Comparison of ENCODE assay signal across 21 mouse cellular contexts in the genomic region with DNA sequence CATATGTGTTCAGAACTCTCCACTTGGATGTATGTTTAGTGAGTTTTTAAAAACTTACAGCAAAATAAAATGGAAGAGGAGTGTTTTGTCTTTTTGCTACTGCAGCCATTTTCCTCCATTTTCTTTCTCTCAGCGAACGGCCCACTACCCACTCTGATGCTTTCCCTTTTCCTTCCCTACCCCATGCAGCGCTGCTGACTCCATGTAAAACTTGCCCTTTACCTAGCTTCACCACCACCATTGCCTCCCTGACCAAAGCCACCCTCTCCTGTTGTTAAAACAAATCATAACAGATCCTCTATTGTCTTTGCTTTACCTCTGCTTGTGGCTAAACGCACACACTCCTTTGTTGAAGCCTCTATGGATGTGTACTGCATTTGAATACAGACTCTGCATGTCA. TPM values are rescaled to one million over a fixed set of nuclear protein-coding genes. Genes with fewer than 3 reads are reported as not detected.
A peak's percentile ranks its signal among the peaks of the same experiment; 100 is the strongest.
DNase-seq lines count a peak whose midpoint lies in the region; TF ChIP-seq lines count a peak whose summit lies in the region.
"Had no signal": no experiment of that assay in that cellular context is flagged by ENCODE, and none has a peak within 500 bp of the region (broad histone marks: within the 10 kb centered on the region; RNA-seq: fewer than 3 reads in every experiment).

No protein-coding gene starts in this region.

- H3K27me3 ChIP-seq in ES-Bruce4 (ENCODE audit: control insufficient read depth, insufficient read depth, low read length, poor library complexity, severe bottlenecking): no peaks in the 10 kb centered on the region
- H3K27me3 ChIP-seq: CH12.LX, Patski had no signal

- no peak overlapping the region for H3K9ac ChIP-seq in ES-Bruce4 (ENCODE audit: low read depth, poor library complexity, severe bottlenecking)

- H3K9me3 ChIP-seq in ES-Bruce4 (replicated peaks; ENCODE audit: control insufficient read depth, insufficient read depth, low read length, poor library complexity, severe bottlenecking): no peaks in the 10 kb centered on the region
- H3K9me3 ChIP-seq: G1E had no signal

- peaks cover 1% of the 10 kb centered on the region for H3K4me1 ChIP-seq in ES-Bruce4 (ENCODE audit: control insufficient read depth, insufficient read depth, low read length)

- TF ChIP-seq POLR2A in ES-Bruce4 (IDR thresholded peaks at IDR 0.05; ENCODE audit: insufficient read depth, low read length): no peak

- no peak for TF ChIP-seq CTCF in ES-Bruce4 (IDR thresholded peaks at IDR 0.05; ENCODE audit: low read depth, low read length)
- no peak for TF ChIP-seq CTCF in left cerebral cortex, adult 2 months (IDR thresholded peaks at IDR 0.05)

- intact Hi-C loops in heart, postnatal 25 days (cut with DNase I): no loop called here
- intact Hi-C loops in left cerebral cortex, adult 2 months (cut with DNase I): no loop called here

- no peak overlapping the region for H3K27ac ChIP-seq in ES-Bruce4 (ENCODE audit: insufficient read depth, low read length)
- H3K27ac ChIP-seq in left cerebral cortex, adult 2 months: no peak overlapping the region

- H3K36me3 ChIP-seq in ES-Bruce4 (ENCODE audit: control insufficient read depth, insufficient read depth, low read length, poor library complexity, severe bottlenecking): peaks cover 3% of the 10 kb centered on the region

- peak; percentile 53; the same call in 1 of the 2 replicates for TF ChIP-seq EP300 in ES-Bruce4 (IDR thresholded peaks at IDR 0.05; ENCODE audit: insufficient read depth, low read depth, low read length)

- peak; percentile 61 for DNase-seq in heart, adult 11 months
- DNase-seq in heart, postnatal 25 days (ENCODE audit: low spot score): no peak
- DNase-seq in R1 (ENCODE audit: low read depth, low spot score): peak; percentile 48
- no peak for DNase-seq in ovary, adult 18-20 months (ENCODE audit: low spot score)
- DNase-seq in left cerebral cortex, adult 2 months (ENCODE audit: extremely low spot score in 1 of 2, low spot score in 2 of 2): no peak
- DNase-seq: adrenal gland, adult 2 months; adrenal gland, adult 8-10 months; adrenal gland, postnatal 10 days; adrenal gland, postnatal 14 days; adrenal gland, postnatal 25 days; adrenal gland, postnatal 36 days; B cell, adult 2 months; cerebellum, adult 11 months; cerebellum, adult 11-12 months; cerebellum, adult 18-20 months; cerebellum, adult 2 months; cerebellum, adult 8-10 months had no signal

- H3K4me3 ChIP-seq in ES-Bruce4 (ENCODE audit: low read depth, low read length): no peak overlapping the region
- no peak overlapping the region for H3K4me3 ChIP-seq in left cerebral cortex, adult 2 months

RNA-seq across cellular contexts. Expression of a gene that starts 20.6 kb away (rescaled TPM):
- total RNA-seq in heart, postnatal 25 days (2021): 10 to 100 TPM; 69.0 to 76.8 TPM
- 42.2 and 44.5 TPM in 2 replicates for polyA plus RNA-seq in ES-Bruce4 (2011; ENCODE audit: insufficient read depth, insufficient read length, low read depth, missing spikeins)
- 100 to 1,000 TPM; 301 to 346 TPM for total RNA-seq in left cerebral cortex, adult 2 months (2021)

Comparison
In these comparisons a context has a peak if more than half of its experiments do, and no peak if none do; other contexts are left out.
1. DNase-seq: peak in heart, adult 11 months (single experiment) and R1 (single experiment); none in heart, postnatal 25 days (single experiment), ovary, adult 18-20 months (single experiment) and left cerebral cortex, adult 2 months (0 of 2).